Mouse (Mus musculus) NIH3T3 (cell line): ENCODE measurements at regions not wholly inside any gene's neighbourhood (a gene's known extent, or its start where the extent isn't known, plus 50 kb on each side); places are given as distances from the start of the nearest gene placed in this dataset.
A peak's percentile ranks its signal among the peaks of the same experiment; 100 is the strongest.

ENCODE experiments used
- DNase-seq: peaks from one replicate; pipeline ENCODE4 v3.0.0-alpha.2; 2012; ENCODE audit warnings: low read depth

DNA sequence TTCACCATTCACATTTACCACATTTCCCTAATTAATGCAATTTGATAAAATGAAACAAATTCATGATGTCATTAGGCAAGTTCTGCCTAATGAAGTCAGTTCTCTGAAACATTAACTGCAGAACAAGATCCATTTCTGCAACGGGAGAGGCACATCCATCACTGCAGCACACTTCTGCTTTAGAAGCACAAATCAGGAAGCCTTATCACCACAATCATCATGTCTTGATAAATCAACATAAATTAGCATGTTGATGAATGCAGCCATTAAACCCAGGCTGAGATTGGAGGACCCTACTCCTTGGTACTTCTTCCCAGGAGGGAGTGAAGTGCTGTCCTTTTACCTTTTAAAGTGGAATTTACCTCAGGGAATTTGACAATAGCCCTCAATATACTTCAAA, 1195.4 kb downstream of the Defb40 start:
- DNase-seq, result no peak

DNA sequence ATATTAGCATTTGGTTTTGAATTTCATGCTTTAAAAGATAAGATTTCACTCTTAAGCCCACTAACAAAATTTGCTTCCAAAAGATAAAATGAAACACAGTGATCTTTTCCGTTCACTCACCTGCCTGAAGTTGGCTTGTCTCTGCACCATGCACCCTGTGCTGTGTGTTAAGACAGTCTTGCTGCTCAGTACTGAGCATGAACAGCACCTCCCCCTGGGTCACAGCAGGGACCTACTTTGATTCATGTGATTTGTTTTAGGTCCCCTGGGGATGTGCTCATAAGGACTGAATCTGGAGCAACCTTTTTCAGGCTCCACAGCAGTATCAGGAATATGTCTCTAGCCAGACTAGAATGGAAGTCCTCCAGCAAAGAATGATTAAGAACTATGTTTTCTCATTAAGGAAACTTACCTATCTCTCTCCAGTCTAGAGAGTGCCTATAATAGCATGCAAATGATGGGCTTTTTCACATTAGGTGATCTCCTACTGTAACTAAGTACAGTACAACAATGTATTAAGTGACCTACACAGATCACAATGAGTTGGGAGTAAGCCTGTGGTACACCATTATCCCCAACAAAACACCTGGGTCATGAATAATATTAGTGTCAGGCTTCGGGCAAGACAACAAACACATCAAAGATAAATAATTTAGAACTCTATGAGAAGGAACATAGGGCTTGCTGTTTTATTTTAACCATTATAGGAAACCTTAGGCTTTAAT, 1196.3 kb downstream of the Defb40 start:
- no peak for DNase-seq

DNA sequence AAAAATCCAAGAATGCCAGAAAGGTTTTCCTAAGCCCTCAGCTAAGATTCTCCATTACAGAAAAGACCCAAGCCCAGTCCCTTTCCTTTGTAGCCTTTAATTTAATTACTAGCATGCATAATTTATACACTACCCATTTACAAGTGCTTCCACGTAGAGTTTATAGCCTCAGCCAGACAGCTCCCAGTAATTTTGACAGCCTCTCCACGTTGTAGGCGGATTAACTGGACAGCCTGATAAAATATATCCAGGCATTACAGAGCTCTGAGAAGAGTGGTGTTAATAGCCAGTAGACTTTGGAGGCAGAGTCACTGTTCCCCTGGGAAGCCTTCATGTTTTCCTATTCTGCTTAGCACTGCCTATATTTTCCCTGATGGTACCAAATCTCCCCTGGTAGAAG, 1202.6 kb downstream of the Defb40 start:
- no peak for DNase-seq

DNA sequence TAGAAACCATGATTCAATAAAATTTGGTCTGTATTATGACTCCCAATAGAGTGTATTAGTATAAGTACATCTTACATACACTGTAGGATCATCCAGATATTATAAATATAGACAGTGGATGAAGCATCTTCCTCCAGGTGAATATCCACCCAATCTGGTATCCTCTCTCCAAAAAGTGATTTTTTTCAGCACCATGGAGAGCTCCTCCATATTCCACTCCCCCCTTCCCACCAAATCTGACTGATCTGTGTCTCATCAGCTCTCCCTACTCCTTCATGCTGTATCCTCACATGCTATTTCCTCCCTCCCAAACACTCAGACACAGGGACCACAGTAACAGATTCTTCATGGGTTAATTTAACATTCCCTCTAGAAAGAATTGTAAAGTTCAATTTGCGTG, 1204.7 kb downstream of the Defb40 start:
- DNase-seq, result peak; percentile 16

DNA sequence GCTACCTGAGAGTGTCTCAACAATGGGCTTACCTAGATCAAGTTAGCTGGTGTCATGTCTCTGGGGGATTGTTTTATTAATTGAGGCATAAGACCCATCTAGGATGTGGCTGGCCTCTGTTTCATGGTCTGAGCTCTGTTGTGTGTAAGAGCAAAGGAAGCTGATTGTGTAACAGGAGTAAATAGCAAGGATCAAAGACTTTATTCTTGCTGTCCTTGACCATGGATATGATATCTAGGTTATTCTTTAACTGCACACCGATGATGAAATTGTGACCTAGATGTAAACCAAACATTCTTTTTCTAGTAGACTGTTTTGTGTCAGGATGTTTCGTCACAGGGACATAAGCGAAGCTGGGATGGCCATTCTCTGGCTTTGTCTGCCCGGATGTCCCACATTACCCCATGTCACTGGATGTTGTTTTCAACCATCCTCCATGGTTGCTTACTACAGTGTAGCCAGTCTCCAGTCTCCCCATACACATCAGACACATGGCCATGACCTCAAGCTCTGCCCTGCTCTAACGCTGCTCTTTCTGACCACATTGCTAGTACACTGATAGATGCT, 1210.5 kb downstream of the Defb40 start:
- DNase-seq, result no peak

DNA sequence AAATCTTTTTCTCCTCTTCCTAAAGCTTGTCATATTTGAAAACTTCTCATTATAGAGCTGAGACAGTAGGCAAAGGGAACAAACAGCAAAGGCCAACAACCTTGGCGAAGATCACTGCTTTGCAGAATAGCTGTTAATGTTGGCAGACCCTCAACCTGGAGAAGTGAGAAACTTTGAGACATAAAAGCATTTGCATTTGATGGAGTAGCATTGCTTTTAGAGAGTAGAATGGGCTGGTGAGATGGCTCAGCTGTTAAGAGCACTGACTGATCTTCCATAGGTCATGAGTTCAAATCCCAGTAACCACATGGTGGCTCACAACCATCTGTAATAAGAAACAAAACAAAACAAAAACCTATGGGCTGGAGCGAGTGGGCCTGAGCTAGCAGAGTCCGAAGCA, 1253.4 kb downstream of the Defb40 start:
- DNase-seq, result no peak

DNA sequence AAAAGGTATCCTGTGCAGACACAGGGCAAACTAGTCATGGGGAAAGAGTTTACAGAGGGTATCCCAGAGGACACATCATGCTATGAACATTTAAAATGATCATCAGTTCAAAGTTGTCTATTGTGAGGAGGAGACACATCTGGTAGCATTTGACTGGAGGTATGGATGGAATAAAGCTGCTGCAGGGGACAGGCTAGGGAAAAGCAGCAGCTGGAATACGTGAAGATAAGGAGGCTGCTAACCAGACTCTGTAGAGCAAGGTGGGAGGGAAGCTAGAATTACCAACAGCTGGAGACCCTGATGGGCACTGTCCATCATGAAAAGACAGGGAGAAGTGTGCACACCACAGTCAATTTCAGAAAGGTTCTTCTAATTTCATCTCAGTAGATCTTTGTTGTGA, 1268.9 kb downstream of the Defb40 start:
- DNase-seq, result no peak

DNA sequence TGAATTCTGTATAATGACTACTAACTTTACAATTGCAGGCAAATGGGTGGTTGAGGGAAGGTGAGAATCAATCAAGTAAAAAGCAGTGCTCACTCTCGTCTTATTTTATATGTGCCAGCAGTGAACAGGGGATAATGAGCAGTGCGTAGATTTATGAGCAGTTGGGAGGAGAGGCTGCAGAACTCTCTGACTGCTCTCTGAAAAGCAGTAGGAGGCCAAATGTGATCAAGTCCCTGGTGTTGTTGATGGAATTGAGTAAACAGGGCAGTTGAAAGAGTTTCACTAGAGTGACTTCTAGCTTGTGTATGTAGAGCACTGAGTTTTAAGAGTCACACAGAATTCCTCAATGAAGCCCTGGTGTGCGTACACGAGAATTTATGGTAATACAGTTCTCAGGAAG, 1269.6 kb downstream of the Defb40 start:
- no peak for DNase-seq

DNA sequence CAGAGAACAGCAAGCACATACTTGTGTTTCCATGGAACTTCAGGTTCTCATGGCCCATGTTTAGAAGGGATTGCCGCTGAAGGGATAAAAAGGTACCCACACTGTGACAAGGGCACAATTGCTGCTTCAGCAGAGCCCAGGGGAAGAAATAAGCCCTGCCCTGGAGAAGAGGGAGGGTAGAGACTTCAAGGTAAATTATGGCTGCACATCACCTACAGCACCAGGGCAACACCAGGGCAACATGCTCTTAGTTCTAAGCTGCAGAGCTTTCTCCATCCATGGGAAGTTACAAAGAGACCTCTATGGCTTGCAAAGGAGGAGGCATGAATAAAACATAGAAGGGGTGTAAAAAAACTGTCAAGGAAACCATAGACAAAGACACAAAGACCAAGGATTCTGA, 1273.8 kb downstream of the Defb40 start:
- DNase-seq, result no peak

DNA sequence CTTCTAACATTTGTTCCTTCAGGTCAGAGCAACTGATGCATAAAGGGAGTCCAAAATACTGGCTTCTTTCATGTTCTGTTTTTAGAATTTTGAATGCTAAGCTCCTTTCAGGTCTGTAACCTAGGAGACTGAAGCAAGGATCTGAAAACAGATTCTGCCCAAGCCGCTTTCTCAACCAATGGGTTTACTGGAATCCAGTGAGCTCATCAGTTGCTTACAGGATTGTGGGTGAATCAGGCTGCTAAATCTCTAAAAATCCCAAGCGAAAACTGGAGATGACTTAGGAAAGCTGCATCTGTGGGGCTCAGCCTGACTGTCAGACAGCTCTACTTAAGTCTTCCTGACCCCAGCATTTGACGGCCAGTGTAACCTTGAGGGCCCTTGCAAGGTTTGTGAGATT, 1277.7 kb downstream of the Defb40 start:
- DNase-seq, result peak; percentile 2

DNA sequence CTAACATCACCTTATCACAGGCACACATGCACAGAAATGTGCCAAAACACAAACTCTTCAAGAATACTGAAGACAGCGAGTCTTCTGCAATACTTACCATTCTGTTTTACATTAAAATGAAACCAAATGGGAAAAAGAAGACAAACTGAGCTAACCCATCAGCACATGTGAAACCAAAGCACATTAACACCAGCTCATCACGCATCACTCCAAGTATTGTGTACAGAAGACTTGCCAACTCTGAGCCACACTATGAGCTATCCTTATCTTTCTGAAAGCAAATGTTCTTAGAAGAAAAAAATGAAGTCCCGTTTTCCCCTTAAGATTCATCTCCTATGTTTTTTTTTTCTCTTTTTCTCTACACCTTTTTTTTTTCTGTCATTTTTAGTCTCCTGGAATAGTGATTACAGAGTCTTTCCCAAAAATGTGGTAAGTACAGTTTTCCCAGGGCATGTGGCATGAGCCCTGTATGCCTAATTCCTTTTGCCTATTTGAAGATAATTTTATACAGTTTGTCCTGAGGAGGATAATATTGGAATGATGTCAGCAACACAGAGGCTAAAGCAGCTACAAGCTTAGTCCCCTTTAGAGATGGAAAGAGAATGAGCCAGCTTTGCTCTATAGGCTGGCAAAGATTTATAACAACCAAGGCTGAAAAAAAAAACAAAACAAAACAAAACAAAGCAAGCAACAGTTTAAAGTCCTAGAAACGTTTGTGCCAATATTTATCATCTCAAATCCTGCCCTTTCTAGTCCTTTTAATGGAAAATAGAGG, 1287.8 kb downstream of the Defb40 start:
- DNase-seq, result no peak

DNA sequence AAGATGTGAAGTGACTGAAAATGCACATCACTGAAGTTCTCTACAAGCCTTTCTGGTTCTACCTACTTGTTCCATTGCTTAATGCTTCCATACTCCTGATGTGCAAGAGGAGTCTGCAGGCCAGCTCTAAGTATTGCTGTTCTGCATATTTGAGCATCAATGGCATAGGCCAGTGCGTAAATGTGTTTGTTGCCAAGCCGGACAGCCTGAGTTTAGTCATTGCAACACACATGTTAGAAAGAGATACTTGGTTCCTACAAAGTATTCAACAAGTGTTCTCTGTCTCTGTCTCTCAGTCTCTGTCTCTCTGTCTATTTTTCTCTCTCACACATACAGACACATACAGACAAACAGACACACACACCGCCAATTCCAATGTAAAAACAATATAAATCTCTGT, 1288.4 kb downstream of the Defb40 start:
- no peak for DNase-seq

DNA sequence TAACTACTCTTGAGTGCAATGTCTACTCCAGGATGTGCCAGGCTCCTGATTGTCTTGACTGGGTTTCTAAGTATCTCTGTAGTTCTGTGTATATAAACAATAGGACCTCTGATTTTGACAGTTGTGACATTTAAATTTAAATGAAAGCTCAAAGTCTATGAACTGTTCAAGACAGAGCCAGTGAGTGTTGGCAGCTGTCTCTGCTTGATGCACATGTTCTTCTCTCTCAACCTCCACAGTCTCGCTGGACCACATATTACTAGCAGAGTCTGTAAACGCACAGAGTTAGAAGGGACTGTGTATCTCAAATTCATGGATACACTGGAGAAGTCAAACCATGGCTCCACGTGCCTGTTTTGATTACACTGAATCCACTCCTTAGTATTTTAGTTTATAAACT, 1291.0 kb downstream of the Defb40 start:
- no peak for DNase-seq

DNA sequence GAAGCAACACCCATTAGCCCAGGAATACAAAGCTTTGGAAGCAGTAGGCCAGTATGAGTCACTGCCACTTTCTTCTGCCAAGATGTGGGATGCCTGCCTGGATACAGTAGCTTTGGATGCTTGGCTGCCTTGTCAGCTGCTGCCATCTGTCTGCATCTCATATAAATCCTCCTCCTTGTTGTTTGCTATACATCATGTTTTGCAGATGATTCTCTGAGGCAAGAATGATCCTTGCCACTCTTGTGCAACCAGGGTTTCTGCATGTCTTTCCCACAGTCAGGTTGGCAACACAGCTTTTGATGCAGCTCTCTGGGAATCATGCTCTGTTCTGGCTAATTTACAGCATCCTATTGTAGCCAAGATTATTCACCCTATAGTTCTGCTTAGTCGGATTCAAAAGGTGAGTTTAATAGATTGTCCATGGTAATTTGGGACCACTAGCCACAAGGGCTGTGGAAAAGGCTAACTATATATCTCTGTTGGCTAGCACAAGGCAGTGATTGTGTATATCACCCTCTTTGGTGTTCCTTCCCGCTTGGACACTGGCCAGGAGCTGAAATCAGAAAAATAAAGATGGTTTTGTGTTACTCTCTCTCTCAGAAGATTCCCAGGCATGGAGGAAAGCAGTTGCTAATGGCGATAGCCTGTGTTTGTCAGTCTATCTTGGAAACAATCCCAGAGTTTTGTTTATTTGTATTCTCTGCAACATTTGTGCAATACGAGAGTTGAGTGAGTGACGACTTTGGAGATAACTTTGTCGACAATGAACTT, 1313.5 kb downstream of the Defb40 start:
- peak; percentile 2 for DNase-seq

DNA sequence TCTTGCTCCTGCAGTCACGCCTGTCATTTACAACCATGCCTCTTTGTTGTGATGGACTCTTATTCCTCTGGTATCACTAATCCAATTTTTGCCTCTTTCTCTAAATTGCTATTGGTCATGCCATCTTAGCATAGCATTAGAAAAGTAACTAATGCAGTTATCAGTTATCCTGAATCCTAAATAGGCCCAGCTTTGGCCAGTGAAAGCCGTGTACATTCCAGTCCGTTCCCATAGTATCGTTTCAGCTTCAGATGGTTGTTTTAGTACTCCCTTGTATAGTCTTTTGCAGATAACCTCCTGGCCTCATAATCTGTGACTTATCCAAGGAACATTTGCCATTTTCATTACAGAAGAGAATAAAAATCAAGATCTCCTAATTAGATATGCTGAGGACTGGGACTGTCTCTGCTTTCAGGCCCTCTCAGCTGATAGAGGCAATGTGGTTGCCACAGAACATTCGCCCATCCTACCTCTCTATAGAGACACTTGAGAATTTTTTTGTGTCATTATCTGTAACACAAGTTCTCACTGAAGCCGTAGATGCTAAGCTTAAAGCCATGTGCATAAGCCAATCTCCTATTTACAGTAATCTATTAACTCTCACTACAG, 1318.2 kb downstream of the Defb40 start:
- no peak for DNase-seq

DNA sequence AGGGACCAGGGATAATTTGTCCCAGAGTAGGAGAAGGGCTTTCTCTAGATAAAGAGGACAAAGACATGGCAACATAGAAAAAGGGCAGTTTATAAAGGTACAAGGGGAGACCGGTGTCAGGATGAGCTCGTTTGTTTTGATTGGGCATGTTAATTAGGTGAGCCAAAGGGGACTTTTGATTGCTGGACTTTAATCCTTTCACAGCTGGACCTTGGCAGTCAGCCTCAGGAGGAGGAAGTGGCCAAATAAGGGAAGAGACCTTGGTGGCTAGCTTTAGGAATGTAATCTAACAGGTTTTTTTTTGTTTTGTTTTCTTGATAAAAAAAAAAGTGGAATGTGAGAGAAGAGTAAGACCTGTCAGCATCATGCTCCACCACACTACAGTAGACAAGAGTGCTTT, 1324.3 kb downstream of the Defb40 start:
- no peak for DNase-seq

DNA sequence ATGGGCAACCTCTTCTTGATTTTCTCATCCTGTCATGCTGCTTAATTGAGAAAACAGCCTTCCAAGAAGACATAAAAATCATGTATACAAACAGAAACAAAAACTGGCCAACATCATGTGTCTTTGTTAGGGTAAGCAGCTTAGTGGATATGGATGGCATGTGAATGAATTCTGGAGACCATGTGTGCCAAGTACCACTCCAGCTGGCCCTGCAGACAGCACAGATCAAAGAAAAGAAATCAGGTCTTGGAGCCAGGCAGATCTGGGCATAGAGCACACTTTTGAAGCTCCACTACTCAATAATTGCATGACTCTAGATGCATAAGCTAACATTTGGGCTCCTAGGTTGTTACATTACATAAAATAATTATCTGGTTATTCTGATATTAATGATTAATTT, 1330.5 kb downstream of the Defb40 start:
- DNase-seq, result no peak

DNA sequence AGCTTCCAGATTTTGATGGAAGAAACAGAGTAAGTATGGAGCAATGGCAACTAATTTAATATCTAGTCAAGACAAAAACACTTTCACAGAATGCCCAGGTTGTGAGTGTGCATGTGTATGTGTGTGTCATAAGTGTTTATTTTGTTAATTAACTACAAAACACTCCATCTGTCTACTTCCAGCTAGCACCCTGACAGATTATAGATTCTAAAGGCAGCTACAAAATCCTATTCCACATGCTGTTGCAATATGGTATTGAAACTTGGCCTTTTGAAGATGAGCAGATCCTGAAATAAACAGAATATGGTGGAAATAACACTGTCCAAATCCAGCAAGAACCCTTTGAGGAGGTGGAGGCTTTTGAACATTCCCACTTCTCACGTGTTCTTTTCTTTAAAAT, 1356.9 kb downstream of the Defb40 start:
- no peak for DNase-seq

DNA sequence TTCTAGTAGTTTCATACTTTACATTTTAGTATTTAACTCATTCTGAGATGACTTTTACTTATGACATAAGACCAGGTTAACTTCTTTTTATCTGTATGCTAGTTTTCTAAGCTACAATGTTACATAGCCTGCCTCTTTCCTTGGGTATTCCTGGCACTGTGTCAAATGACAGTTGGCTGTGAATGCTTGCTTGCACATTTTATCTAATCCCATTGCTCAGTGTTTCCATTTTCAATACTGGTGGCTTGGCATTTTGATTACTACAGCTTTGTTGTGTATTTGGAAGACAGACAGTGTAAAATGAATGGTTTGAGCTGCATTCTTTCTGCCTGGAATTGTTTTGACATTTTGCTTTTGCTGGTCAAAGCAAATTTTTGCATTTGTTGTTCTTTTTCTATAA, 1359.2 kb downstream of the Defb40 start:
- no peak for DNase-seq

DNA sequence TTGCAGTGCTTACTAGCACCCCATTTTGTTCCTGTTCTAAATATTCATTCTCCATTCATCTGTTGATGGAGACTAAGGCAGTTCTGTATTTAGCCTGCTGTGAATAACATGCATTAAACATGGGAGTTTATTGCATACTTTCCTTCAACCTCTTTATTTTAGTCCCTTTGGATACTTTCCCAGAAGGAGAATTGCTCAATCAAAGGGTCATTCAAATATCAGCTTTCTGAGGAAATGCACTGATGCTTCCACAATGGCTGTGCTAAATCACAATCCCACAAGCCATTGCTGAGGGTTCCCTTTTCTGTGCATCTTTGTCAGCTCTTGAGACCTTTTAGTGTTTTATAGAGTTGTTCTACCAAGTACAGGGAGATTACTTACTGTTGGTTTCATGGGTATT, 1359.9 kb downstream of the Defb40 start:
- peak; percentile 3 for DNase-seq

DNA sequence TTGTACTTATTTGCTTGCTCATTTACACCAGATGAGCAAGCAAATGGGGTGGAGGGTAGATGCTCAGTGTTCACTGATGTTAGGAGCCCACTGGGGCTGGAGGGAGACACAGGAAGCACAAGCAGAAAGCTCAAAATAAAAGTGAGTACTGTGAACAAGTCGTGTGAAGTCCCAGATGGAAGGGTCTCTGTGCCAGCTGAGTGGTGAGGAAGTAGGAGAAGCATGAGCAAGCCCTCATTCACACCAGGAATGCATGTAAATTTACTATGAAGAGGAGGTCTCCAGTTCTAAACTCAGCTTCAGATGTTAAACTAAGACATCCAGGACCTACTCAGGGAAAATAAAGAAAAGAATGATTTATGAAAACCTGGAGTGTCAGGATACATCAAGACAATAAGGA, 1375.2 kb downstream of the Defb40 start:
- DNase-seq, result no peak

DNA sequence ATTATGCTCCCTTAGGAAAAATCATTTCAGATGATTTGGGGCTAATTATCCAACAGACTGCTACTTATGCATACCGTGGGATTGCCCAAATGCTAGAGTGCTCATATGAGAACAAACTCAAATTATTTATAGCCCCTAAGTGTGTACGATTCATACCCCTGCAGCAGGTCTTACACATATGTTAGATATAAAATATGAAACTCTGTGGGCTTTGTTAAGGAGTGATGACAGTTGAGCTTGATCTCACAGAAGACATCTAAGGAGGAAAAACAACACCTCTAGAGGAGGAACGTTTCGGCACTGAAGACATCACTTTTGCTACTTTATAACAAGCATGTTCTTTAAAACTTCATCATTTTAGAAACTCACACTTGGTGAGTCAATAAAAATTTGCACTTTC, 1379.3 kb downstream of the Defb40 start:
- no peak for DNase-seq
